ENCODE assay signal across 8 mouse cellular contexts in genomic region chr10:128891296-128892094, GRCm38 (mm10). TPM values are rescaled to one million over a fixed set of nuclear protein-coding genes. Genes with fewer than 3 reads are reported as not detected.
DNase-seq lines count a peak whose midpoint lies in the region; TF ChIP-seq lines count a peak whose summit lies in the region.

Gene Gdf11, minus strand, starts transcription at chr10:128891718.

- WGBS in cerebellum, adult 2 months = 1% methylated on average over 61 of the region's 89 CpGs

- H3K9ac ChIP-seq in ES-Bruce4 (ENCODE audit: low read depth, poor library complexity, severe bottlenecking) = peak within 1 kb of the TSS; percentile 34

- H3K4me1 ChIP-seq in cerebellum, adult 2 months (ENCODE audit: control insufficient read depth, insufficient read depth, low read length) = 0 out of 2 replicates have a peak, but pooled peaks cover 3% of the 10 kb centered on the region
- peaks cover 3% of the 10 kb centered on the region for H3K4me1 ChIP-seq in ES-Bruce4 (ENCODE audit: control insufficient read depth, insufficient read depth, low read length)

- no peak for TF ChIP-seq CTCF in cerebellum, adult 2 months (IDR thresholded peaks at IDR 0.05; ENCODE audit: borderline replicate concordance, insufficient read depth, low read depth, low read length)
- TF ChIP-seq CTCF in ES-Bruce4 (IDR thresholded peaks at IDR 0.05; ENCODE audit: low read depth, low read length) = no peak

- H3K4me3 ChIP-seq in cerebellum, adult 2 months (replicated peaks; ENCODE audit: insufficient read depth, low read depth, low read length) = peak within 1 kb of the TSS; percentile 66
- peak within 1 kb of the TSS; percentile 79 for H3K4me3 ChIP-seq in ES-Bruce4 (ENCODE audit: low read depth, low read length)

- intact Hi-C loops in heart, postnatal 10 days (cut with DNase I) = no loop called here

- no peaks in the 10 kb centered on the region for H3K36me3 ChIP-seq in ES-Bruce4 (ENCODE audit: control insufficient read depth, insufficient read depth, low read length, poor library complexity, severe bottlenecking)

- TF ChIP-seq EP300 in ES-Bruce4 (IDR thresholded peaks at IDR 0.05; ENCODE audit: insufficient read depth, low read depth, low read length) = no peak

- H3K9me3 ChIP-seq in ES-Bruce4 (replicated peaks; ENCODE audit: control insufficient read depth, insufficient read depth, low read length, poor library complexity, severe bottlenecking) = no peaks in the 10 kb centered on the region

- no peak within 1 kb of the TSS for H3K27ac ChIP-seq in cerebellum, adult 2 months (ENCODE audit: insufficient read depth, low read length)
- H3K27ac ChIP-seq in ES-Bruce4 (ENCODE audit: insufficient read depth, low read length) = no peak within 1 kb of the TSS

- TF ChIP-seq POLR2A in cerebellum, adult 2 months (IDR thresholded peaks at IDR 0.05; ENCODE audit: borderline replicate concordance, insufficient read depth, low read length) = no peak
- no peak for TF ChIP-seq POLR2A in ES-Bruce4 (IDR thresholded peaks at IDR 0.05; ENCODE audit: insufficient read depth, low read length)

- DNase-seq in cerebellum, adult 2 months = no peak
- no peak for DNase-seq in cerebellum, adult 9-11 months
- peak; percentile 83 for DNase-seq in embryo, embryonic 9.5 days (ENCODE audit: extremely low spot score)
- peak; percentile 58 to 70 for DNase-seq in heart, postnatal 10 days
- peak; percentile 68 to 76 for DNase-seq in layer of hippocampus, postnatal 10 days (ENCODE audit: low spot score in 2 of 2)
- peak; percentile 71 for DNase-seq in lung, postnatal 10 days
- peak; percentile 56 for DNase-seq in right cerebral cortex, postnatal 14 days

- no peaks in the 10 kb centered on the region for H3K27me3 ChIP-seq in cerebellum, adult 2 months (ENCODE audit: control insufficient read depth, insufficient read depth, low read length)
- no peaks in the 10 kb centered on the region; the same call in 1 of the 2 replicates for H3K27me3 ChIP-seq in ES-Bruce4 (ENCODE audit: control insufficient read depth, insufficient read depth, low read length, poor library complexity, severe bottlenecking)

RNA-seq across cellular contexts. Expression of gene Gdf11, which starts in this region (rescaled TPM):
- polyA plus RNA-seq in cerebellum, adult 2 months (2012; rRNA removed) = 13.6 and 14.8 TPM in 2 replicates
- 2.8 and 3.0 TPM in 2 replicates for polyA plus RNA-seq in ES-Bruce4 (2011; ENCODE audit: insufficient read depth, insufficient read length, low read depth, missing spikeins)
- total RNA-seq in heart, postnatal 10 days (2021) = 1 to 10 TPM; 3.1 to 4.0 TPM
- total RNA-seq in layer of hippocampus, postnatal 10 days (2021) = 10 to 100 TPM; 23.1 to 24.0 TPM

Comparison
In these comparisons a context has a peak if more than half of its experiments do, and no peak if none do; other contexts are left out.
1. RNA of gene Gdf11 (total RNA-seq): 23.1 to 24.0 TPM in layer of hippocampus, postnatal 10 days; 3.1 to 4.0 TPM in heart, postnatal 10 days; every median in the first group is over 4 times any median in the second.
2. DNase-seq: peak in embryo, embryonic 9.5 days (single experiment), heart, postnatal 10 days (2 of 2), layer of hippocampus, postnatal 10 days (2 of 2), lung, postnatal 10 days (single experiment) and right cerebral cortex, postnatal 14 days (single experiment); none in cerebellum, adult 2 months (0 of 2) and cerebellum, adult 9-11 months (single experiment).